Mouse (Mus musculus) cortical plate, adult 2 months (tissue): Measurements from ENCODE around the gene Ccdc24.

Source experiments
- CTCF ChIP-seq: fragments of 200-500 bp; IDR thresholded peaks from 2 replicates; pipeline ENCODE4 v1.5.1; 2011; ENCODE audit warnings: mild to moderate bottlenecking, control low read depth, low read length; ENCODE audit not compliant: insufficient read depth; ENCODE audit errors: extremely low read depth
- POLR2A ChIP-seq: fragments of 200-500 bp; IDR thresholded peaks from 2 replicates; pipeline ENCODE4 v1.6.1; 2011; ENCODE audit warnings: mild to moderate bottlenecking, low read length, control low read depth; ENCODE audit not compliant: insufficient read depth; ENCODE audit errors: extremely low read depth

- no peak for TF ChIP-seq POLR2A
- TF ChIP-seq CTCF: no peak
Measured at GRCm38 (mm10) chr4:117855146-117855545, 17.2 kb downstream of the Ccdc24 start.
